ENCODE assay signal across 8 mouse cellular contexts in the genomic region with DNA sequence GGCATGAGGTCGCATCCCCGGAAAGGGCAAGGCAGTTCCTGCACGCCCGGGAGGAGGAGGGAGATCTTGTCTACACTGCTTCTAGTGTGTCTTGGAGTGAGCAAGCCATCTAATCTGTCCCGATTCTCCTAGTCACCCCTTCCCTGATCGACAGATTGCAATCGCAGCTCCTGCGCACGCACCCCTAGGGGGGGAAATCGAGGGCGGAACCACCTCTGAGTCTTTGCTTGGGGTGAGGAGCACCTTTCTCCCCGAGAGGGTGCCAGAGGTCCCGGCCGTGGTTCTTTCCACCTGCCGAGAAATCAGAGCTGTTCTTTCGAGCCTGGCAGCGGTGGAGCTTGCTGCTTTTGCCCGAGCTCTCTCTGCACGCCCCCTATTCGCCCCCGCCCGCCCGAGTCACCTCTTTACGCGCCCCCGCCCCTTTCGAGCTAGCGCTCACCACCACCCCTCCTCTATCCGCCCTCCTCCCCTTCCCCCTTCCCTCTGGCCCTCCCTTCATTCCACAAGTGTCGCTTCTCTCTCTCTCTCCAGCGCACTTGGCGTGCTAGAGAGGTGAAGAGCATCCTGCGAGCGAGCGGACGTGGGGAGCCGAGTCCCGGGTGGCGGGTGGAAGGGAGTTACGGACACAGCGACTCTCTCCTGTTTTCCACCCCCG. TPM values are rescaled to one million over a fixed set of nuclear protein-coding genes. Genes with fewer than 3 reads are reported as not detected.
DNase-seq lines count a peak whose midpoint lies in the region; ATAC-seq and TF ChIP-seq lines count a peak whose summit lies in the region.

TSS of gene Shisa9 (plus strand) at position 498 of the 655 bp plus-strand sequence.

- TF ChIP-seq CTCF in ES-Bruce4 (IDR thresholded peaks at IDR 0.05; ENCODE audit: low read depth, low read length) = no peak

- TF ChIP-seq POLR2A in ES-Bruce4 (IDR thresholded peaks at IDR 0.05; ENCODE audit: insufficient read depth, low read length) = no peak

- no peak for TF ChIP-seq EP300 in ES-Bruce4 (IDR thresholded peaks at IDR 0.05; ENCODE audit: insufficient read depth, low read depth, low read length)

- no peaks in the 10 kb centered on the region for H3K9me3 ChIP-seq in ES-Bruce4 (replicated peaks; ENCODE audit: control insufficient read depth, insufficient read depth, low read length, poor library complexity, severe bottlenecking)
- H3K9me3 ChIP-seq in embryonic facial prominence, embryonic 15.5 days (replicated peaks) = no peaks in the 10 kb centered on the region
- H3K9me3 ChIP-seq in hindbrain, embryonic 14.5 days (ENCODE audit: control insufficient read depth, low read length) = no peaks in the 10 kb centered on the region
- H3K9me3 ChIP-seq in limb, embryonic 10.5 days (replicated peaks) = no peaks in the 10 kb centered on the region

- H3K27ac ChIP-seq in ES-Bruce4 (ENCODE audit: insufficient read depth, low read length) = no peak within 1 kb of the TSS
- no peak within 1 kb of the TSS for H3K27ac ChIP-seq in embryonic facial prominence, embryonic 15.5 days (replicated peaks)
- peak within 1 kb of the TSS; percentile 49 for H3K27ac ChIP-seq in hindbrain, embryonic 14.5 days
- H3K27ac ChIP-seq in limb, embryonic 10.5 days = peak within 1 kb of the TSS; percentile 62

- peak within 1 kb of the TSS; percentile 97 for H3K4me2 ChIP-seq in embryonic facial prominence, embryonic 15.5 days (replicated peaks)
- peak within 1 kb of the TSS; percentile 94 for H3K4me2 ChIP-seq in hindbrain, embryonic 14.5 days (replicated peaks)

- no peaks in the 10 kb centered on the region for H3K4me1 ChIP-seq in ES-Bruce4 (ENCODE audit: control insufficient read depth, insufficient read depth, low read length)
- peaks cover 21% of the 10 kb centered on the region for H3K4me1 ChIP-seq in embryonic facial prominence, embryonic 15.5 days
- peaks cover 22% of the 10 kb centered on the region for H3K4me1 ChIP-seq in hindbrain, embryonic 14.5 days (replicated peaks; ENCODE audit: control insufficient read depth, insufficient read depth, low read length)
- peaks cover 24% of the 10 kb centered on the region for H3K4me1 ChIP-seq in limb, embryonic 10.5 days

- ATAC-seq in embryonic facial prominence, embryonic 15.5 days (ENCODE audit: insufficient number of reproducible peaks, low FRiP score, low TSS enrichment, low read depth) = no peak
- ATAC-seq in hindbrain, embryonic 14.5 days (ENCODE audit: low FRiP score) = peak; percentile 82
- no peak for ATAC-seq in monocyte, adult 5-6 weeks (replicated peaks; ENCODE audit: insufficient number of reproducible peaks, low FRiP score, low TSS enrichment, poor library complexity, severe bottlenecking)

- WGBS in embryonic facial prominence, embryonic 15.5 days = under 1% methylated on average over 35 of the region's 42 CpGs
- WGBS in hindbrain, embryonic 14.5 days = 1% methylated on average over 36 of the region's 42 CpGs
- WGBS in limb, embryonic 10.5 days = under 1% methylated on average over 40 of the region's 42 CpGs

- peak; percentile 47 to 77 for DNase-seq in cerebellum, postnatal 10 days
- no peak for DNase-seq in cerebellum, adult 8-10 months
- DNase-seq in hindbrain, embryonic 14.5 days (ENCODE audit: low spot score) = peak; percentile 59
- DNase-seq in limb, embryonic 10.5 days (ENCODE audit: low spot score) = no peak
- DNase-seq in neural tube, embryonic 10.5 days (ENCODE audit: extremely low spot score, low spot score) = peak; percentile 64

- peak within 1 kb of the TSS; percentile 80 for H3K4me3 ChIP-seq in ES-Bruce4 (ENCODE audit: low read depth, low read length)
- peak within 1 kb of the TSS; percentile 55 for H3K4me3 ChIP-seq in embryonic facial prominence, embryonic 15.5 days (replicated peaks)
- H3K4me3 ChIP-seq in hindbrain, embryonic 14.5 days (replicated peaks; ENCODE audit: low read length) = peak within 1 kb of the TSS; percentile 65
- H3K4me3 ChIP-seq in limb, embryonic 10.5 days = peak within 1 kb of the TSS; percentile 64

- H3K9ac ChIP-seq in ES-Bruce4 (ENCODE audit: low read depth, poor library complexity, severe bottlenecking) = peak within 1 kb of the TSS; percentile 48
- H3K9ac ChIP-seq in embryonic facial prominence, embryonic 15.5 days = peak within 1 kb of the TSS; percentile 31
- H3K9ac ChIP-seq in hindbrain, embryonic 14.5 days = peak within 1 kb of the TSS; percentile 69

- no peaks in the 10 kb centered on the region for H3K36me3 ChIP-seq in ES-Bruce4 (ENCODE audit: control insufficient read depth, insufficient read depth, low read length, poor library complexity, severe bottlenecking)
- no peaks in the 10 kb centered on the region for H3K36me3 ChIP-seq in embryonic facial prominence, embryonic 15.5 days
- no peaks in the 10 kb centered on the region for H3K36me3 ChIP-seq in hindbrain, embryonic 14.5 days (replicated peaks; ENCODE audit: control insufficient read depth, insufficient read depth)
- H3K36me3 ChIP-seq in limb, embryonic 10.5 days = no peaks in the 10 kb centered on the region

- peaks cover 7% of the 10 kb centered on the region for H3K27me3 ChIP-seq in ES-Bruce4 (ENCODE audit: control insufficient read depth, insufficient read depth, low read length, poor library complexity, severe bottlenecking)
- peaks cover 93% of the 10 kb centered on the region for H3K27me3 ChIP-seq in embryonic facial prominence, embryonic 15.5 days
- H3K27me3 ChIP-seq in hindbrain, embryonic 14.5 days (ENCODE audit: control insufficient read depth, insufficient read depth, low read length) = peaks cover 52% of the 10 kb centered on the region
- H3K27me3 ChIP-seq in limb, embryonic 10.5 days (ENCODE audit: low read depth, poor library complexity, severe bottlenecking) = peaks cover 80% of the 10 kb centered on the region

RNA-seq across cellular contexts. Expression of gene Shisa9, which starts in this region (rescaled TPM):
- polyA plus RNA-seq in ES-Bruce4 (2011; ENCODE audit: insufficient read depth, insufficient read length, low read depth, missing spikeins) = 0.46 TPM in 1 of 2 replicates, not detected in the other
- polyA plus RNA-seq in embryonic facial prominence, embryonic 15.5 days (2015; fragmentation: Nextera tagmentation; extraction: Ambion mirVana) = 1.4 and 1.5 TPM in 2 replicates
- polyA plus RNA-seq in hindbrain, embryonic 14.5 days (2014; fragmentation: Nextera tagmentation; extraction: Ambion mirVana) = 15.7 and 22.1 TPM in 2 replicates
- 0.05 and 0.11 TPM in 2 replicates for polyA plus RNA-seq in limb, embryonic 10.5 days (2016; fragmentation: Nextera tagmentation; extraction: Ambion mirVana)
- not detected in 3 replicates for total RNA-seq in monocyte, adult 5-6 weeks (2017)

Comparison
In these comparisons a context has a peak if more than half of its experiments do, and no peak if none do; other contexts are left out.
1. DNase-seq: peak in cerebellum, postnatal 10 days (2 of 2), hindbrain, embryonic 14.5 days (single experiment) and neural tube, embryonic 10.5 days (single experiment); none in cerebellum, adult 8-10 months (single experiment) and limb, embryonic 10.5 days (single experiment).
2. H3K27ac ChIP-seq: peak in hindbrain, embryonic 14.5 days (single experiment) and limb, embryonic 10.5 days (single experiment); none in ES-Bruce4 (single experiment) and embryonic facial prominence, embryonic 15.5 days (single experiment).
3. Peak in every context shown above with its lines, with median percentiles within 50 percentile points of each other: H3K4me3 ChIP-seq and H3K9ac ChIP-seq.